Mouse (Mus musculus): ENCODE results near the gene Tlx3.

Tlx3 gene

DNA sequence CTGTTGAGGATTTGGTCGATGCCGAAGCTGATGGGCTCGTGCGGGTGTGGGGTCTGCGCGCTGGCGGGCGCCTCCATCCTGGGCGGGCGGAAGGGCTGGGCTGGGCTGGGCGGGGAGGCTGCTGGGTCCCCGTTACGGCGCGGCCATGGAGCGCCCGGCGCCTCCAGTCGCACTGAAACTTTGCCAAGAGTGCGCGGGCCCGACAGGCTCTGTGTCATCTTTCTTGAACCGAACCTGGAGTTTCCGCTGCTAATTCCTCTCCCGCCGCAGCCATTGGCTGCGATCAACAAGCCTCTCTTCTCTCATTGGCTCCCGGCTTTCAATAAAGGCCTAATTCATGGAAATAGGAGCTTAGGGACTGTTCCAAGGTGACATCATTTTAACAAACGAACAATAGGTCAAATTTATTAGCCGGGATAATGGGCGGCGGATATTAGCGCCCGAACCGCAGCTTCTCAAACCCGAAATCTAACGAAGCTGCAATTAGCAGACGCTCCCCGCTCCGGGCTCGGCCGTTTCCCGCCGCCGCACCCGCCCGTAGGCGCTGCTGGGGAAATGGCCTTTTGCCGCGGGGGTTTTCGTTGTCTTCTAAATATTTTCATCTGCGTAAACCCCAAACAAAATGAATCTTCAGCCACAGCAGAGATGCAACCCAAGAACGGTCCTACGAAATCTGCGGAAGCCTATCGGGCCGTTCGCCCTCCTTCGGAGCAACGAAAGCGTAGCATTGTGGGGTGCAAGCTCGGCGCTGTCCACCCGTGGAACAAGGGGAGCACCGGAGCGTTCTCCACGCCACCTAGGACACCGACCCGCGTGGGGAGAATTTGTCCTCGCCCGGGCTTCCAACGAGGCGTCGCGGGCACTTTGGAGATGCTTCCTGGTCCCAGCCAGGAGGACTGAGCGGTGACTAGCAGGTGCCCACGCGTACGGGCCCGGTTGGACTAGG, at the start of gene Tlx3:
Gene Tlx3 (minus strand): TSS at position 207 of the 946 bp plus-strand sequence.
- in situ Hi-C loops (cut with MboI, MseI) = no loop called here

- in situ Hi-C loops (cut with MboI, MseI) = no loop called here
These were observed 36.9 kb upstream of the Tlx3 start for GRCm38 (mm10) chr11:33240295-33240694.

DNA sequence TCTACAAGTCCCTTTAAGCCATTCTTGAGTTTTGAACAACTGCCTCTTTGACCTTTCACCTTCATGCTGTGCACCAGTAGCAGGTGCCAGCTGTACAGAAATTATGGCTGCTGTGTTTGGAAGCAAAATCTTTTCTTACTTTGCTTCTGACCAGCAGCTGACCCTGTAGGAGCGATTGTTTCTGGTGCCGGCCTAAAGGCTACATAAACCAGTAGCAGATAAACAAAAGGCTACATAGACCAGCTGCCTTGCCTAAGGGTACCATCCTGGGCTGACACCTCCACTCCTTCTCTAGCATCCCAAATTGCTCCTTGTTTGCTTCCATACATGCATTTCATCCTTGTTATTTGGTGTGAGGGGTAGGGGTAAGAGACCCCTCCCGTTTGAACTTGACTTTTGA, 30.7 kb upstream of the Tlx3 start:
- in situ Hi-C loops (cut with MboI, MseI) = no loop called here

DNA sequence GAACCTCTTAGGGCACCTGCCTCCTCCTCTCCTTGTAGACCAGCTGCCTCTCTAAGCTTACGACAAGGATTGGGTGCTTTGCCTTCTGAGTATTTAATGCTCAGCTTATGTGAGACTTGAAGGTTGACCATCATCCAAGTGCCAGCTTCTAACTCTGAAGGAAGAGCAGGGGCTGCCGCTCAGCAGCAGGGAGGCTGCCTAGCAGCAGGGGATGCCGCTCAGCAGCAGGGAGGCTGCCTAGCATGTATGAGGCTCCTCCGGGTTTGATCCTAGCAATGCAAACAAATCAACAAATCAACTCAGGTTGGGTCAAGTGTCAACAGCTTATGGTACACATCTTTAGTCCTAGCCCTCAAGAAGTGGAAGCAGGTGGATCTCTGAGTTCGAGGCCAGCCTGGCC, 28.7 kb upstream of the Tlx3 start:
- in situ Hi-C loops (cut with MboI, MseI) = no loop called here

- in situ Hi-C loops (cut with MboI, MseI) = no loop called here
These were observed 24.8 kb upstream of the Tlx3 start for GRCm38 (mm10) chr11:33228186-33228585.

GRCm38 (mm10) chr11:33226516-33226915, 23.1 kb upstream of the Tlx3 start:
- in situ Hi-C loops (cut with MboI, MseI) = no loop called here

DNA sequence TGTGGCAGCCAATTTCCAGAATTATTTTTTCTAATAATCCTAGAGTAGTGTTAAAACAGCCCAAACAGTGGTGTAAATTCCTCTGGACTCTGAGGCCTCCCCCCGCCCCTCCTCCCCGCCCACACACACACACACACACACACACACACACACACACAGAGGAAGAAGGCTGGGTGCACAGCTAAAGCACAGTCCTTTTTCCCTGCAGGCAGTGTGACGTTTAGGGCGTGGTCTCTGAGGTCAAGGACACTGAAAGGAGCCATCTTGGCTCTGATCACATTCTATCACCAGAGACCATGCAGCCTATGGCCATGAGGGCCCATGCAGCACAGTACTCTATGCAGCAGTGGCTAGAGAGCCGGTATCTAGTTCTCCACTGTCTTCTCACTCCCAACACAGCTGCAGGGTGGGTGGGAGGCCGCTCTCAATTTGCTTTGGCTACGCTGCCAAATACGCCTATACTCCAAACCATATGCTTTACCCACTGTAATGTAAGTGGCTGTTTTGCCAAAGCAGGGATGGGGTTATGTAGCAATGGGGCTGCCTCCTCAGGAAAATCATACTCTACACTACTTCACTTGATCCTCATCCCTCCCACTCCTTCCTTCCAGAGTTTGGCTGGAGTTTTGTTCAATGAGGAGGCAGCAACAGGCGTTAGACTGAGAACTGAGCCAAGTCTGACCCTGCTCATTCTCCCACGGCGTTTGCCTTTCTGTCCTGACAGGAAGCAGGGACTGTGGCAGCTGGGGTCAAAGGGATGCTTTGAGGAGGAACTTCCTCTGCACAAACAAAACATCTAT, 18.4 kb upstream of the Tlx3 start:
- in situ Hi-C loops (cut with MboI, MseI) = no loop called here

DNA sequence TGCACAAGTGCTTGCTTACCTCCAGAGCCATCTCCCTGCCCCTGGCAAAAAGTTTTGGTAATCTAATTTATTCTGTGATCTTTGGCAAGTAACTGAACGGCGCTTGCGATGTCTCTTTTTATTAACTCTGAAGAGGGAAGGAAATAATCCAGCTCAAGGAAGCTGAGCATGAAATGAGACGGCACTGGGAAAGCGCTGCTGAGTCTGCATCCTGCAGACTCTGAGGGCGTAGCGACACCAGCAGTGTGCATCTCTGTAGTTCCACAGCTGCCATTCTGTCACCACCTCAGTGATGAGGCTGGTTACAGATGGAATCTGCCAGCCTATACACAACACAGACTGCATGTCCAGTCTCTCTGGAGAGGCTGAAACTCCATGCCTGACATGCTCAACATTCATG, 17.4 kb upstream of the Tlx3 start:
- in situ Hi-C loops (cut with MboI, MseI) = no loop called here

- in situ Hi-C loops (cut with MboI, MseI) = no loop called here
These were observed 14.1 kb upstream of the Tlx3 start for GRCm38 (mm10) chr11:33217384-33218079.

DNA sequence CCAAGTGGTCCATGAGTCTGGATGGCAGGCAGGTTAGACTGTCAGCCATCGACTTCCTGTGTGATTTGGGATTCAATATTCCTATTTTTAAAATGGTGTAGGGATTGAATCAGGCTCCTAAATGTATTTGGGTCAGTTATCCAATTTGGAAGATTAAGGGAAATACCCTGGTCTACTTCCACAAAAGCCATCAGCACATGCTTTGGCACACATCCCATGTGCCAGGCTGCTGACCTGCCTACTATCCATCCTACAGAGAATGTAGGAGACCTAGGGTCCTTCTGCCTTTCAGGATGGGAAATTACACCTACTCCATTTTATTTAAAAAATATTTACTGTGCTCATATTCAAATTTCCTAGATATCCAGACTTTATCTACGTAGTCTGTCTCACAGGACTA, 4.0 kb upstream of the Tlx3 start:
- in situ Hi-C loops (cut with MboI, MseI) = no loop called here

DNA sequence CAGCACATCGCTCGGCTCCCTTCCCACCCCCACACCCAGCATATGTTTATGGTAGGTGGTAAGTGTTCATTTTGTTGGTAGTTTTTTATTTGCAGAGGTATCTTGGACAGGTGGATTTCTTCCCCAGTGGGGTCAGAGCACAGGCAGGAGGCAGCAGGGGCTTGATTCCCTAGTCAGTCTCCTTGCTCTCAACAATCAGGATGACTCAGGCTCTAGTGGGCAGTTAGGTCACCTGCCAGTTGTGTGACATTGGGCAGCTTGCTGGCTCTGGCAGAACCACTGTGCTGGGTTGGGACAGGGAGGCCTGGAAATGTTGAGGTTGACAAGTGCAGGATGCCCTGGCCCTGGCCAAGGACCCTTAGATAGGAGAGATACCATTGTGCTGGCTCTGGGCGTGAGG, 1.6 kb upstream of the Tlx3 start:
- in situ Hi-C loops (cut with MboI, MseI) = no loop called here

DNA sequence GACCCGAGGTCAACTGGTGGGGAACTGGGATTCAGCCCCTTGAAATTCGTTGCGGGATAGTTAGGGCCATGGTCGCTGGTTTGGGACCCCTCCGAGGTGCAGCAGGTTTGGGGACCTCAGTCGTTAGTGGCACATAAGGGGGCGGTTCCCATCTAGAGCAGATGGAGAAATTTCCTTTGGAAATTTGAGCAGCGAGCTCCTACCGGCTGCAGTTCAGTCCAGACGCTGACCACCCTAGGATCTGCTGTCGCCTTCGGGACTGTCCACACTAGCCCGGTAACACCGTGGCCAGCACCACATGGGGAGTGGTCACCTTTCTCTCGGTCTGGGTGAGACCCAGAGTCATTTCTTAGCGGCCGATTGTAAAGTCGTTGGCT, 928 bp upstream of the Tlx3 start:
- in situ Hi-C loops (cut with MboI, MseI) = no loop called here

- in situ Hi-C loops (cut with MboI, MseI) = no loop called here
These were observed 417 bp downstream of the Tlx3 start for GRCm38 (mm10) chr11:33202972-33203371.

DNA sequence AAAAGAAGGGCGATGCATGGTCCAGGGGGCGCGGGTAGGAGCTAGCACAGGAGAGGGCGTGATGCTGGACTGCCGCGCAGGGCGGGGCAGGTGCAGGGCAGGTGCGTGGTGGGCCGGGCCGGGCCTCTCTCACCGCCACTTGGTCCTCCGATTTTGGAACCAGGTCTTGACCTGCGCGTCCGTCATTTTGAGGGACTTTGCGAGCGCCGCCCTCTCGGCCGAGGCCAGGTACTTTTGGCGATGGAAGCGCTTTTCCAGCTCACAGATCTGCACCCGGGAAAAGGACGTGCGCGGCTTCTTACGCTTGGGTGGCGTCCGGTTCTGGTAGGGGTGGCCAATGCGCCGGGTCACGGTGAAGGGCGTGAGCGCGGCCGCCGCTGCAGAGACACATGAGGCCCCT, 1.1 kb downstream of the Tlx3 start:
- in situ Hi-C loops (cut with MboI, MseI) = no loop called here

- in situ Hi-C loops (cut with MboI, MseI) = no loop called here
These were observed 1.8 kb downstream of the Tlx3 start for GRCm38 (mm10) chr11:33201626-33202010.

DNA sequence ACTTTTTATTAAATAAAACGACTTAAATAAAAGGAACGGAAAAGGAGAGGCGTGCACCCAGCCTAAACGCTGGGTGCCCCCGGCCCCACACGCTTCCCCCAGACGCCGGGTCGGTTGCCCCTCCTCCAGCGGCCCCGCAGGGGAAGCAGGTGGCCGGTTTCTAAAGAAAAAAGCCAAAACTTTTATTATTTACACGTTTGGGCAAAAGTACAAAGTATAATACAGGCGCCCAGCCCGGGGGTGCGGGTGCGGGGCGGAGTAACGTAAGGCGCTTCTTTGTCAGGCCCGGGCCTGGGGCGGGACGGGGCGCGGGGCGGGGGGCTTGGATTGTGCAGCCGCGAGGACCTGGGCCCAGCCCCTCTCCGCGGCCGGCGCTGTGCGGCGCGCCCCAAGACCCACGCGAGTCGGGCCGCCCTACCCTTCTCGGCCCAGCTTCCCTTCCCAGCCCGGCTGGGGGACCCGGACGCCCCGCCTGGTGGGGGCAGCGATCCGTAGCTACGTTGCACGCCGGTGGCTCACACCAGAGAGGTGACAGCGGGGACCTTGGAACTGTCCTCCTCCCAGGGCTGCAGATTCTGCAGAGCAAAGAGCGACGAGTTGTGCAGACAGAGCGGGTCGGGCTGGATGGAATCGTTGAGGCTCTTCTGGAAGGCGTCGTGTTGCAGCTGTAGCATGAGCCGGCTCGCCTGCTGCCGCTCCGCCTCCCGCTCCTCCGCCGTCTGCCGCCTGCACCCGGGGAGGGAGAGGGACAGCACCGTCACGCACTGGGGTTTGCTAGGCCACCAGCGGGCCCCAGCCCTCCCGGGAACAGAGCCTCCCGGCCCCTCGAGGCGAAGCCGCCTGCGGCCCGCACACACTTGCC, 2.4 kb downstream of the Tlx3 start:
- in situ Hi-C loops (cut with MboI, MseI) = no loop called here

DNA sequence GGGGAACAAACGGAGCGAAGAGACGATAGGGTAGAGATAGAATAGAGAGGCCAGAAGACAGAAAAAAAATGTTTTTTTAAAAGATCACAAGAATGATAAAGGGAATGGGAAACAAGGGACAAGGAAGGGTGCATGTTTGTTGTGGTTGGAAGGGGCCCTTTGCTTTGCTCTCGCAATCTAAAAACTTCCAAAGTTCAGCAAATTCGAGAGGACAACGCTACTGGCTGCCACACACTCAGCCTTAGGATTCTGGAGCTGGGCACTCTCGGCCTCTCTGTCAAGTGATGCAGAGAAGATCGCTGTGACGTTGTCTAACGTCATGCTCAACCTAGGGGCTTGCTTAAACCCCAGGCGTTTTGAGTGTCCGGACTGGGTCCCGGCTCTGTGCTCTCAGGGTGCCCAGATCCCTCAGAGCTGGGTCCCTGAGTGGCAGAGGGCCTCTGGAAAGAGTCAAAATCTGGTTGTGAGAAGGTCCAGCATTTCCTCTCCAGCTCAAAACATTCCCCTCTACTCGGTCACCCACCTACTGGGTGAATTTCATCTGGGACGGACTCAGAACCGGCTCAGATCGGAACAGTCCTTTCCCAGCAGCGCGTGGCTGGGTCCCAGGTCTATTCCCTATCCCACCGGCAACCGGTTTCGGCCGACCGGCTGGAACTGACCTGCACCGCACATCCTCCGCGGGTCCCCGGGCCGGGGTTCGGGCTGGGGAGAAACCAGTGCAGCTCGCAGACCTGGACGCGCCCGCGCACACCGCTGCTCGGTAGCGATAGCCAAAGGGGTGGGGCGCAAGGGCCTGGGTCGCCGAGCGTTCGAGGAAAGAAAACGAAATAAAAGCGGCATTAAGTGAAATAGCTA, 3.3 kb downstream of the Tlx3 start:
- in situ Hi-C loops (cut with MboI, MseI) = no loop called here

DNA sequence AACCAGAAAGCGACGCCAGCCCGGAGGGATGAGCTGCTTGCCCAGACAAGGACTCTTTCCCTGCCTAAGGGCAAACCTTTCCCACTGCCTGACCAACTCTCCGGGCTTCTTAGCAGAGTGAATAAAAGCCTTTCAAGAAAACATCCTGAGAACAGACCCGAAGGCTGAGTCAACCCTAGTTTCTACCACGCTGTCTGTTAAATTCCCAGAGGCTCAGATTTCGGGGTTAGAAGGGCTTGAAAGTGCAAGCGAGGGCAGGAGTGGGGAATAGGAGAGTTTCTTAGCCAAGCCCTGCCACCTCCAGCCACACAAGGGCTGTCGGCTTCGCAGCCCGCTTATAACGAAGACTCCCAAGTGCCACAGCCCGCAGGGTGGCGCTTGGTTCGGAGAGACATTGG, 4.3 kb downstream of the Tlx3 start:
- in situ Hi-C loops (cut with MboI, MseI) = no loop called here

GRCm38 (mm10) chr11:33198351-33199116, 4.9 kb downstream of the Tlx3 start:
- in situ Hi-C loops (cut with MboI, MseI) = no loop called here

- in situ Hi-C loops (cut with MboI, MseI) = no loop called here
These were observed 5.7 kb downstream of the Tlx3 start for GRCm38 (mm10) chr11:33197673-33198072.
